Mouse (Mus musculus) megakaryocyte, embryonic 14.5 days (primary cell): Measurements from ENCODE around the gene C030005K15Rik. TPM values are rescaled to one million over a fixed set of nuclear protein-coding genes. Genes with fewer than 3 reads are reported as not detected.

ENCODE experiments used
- H3K27me3 ChIP-seq: replicated peaks from 2 replicates; pipeline ENCODE3; 2012; ENCODE audit warnings: inconsistent platforms
- H3K36me3 ChIP-seq: replicated peaks from 2 replicates; pipeline ENCODE3; 2012; ENCODE audit warnings: low read length, inconsistent platforms, mixed read lengths
- H3K4me1 ChIP-seq: 2 replicates; pipeline ENCODE4 v1.6.1; 2012; ENCODE audit warnings: inconsistent platforms
- H3K4me3 ChIP-seq: replicated peaks from 2 replicates; pipeline ENCODE3; 2012; ENCODE audit warnings: moderate library complexity, mild to moderate bottlenecking, inconsistent platforms
- H3K9me3 ChIP-seq: 2 replicates; pipeline ENCODE4 v1.6.1; 2012; ENCODE audit warnings: inconsistent platforms
- FLI1 ChIP-seq: IDR thresholded peaks from 2 replicates; pipeline ENCODE4 v1.6.1; 2012; ENCODE audit warnings: low read length, inconsistent platforms, mixed read lengths
- GATA1 ChIP-seq: IDR thresholded peaks from 3 replicates; pipeline ENCODE4 v1.6.1; 2012; ENCODE audit warnings: mixed read lengths, low read length, inconsistent platforms, borderline replicate concordance
- polyA plus RNA-seq: library from polyadenylated mRNA; stranded (reverse); fragments of >175 nt; gene quantifications from 2 replicates; pipeline ENCODE4 v1.2.3, GENCODE M21; 2012; ENCODE audit warnings: low replicate concordance; ENCODE audit not compliant: insufficient read depth

The C030005K15Rik gene
- polyA plus RNA-seq, 1 experiment, result not detected

GRCm38 (mm10) chr10:97714584-97714983 lies 12.0 kb downstream of the C030005K15Rik start:
- H3K4me3 ChIP-seq, result no peak overlapping the region
- no peaks in the 10 kb centered on the region for H3K9me3 ChIP-seq
- no peaks in the 10 kb centered on the region for H3K27me3 ChIP-seq
- H3K4me1 ChIP-seq, result no peaks in the 10 kb centered on the region
- TF ChIP-seq GATA1 (no peak), FLI1 (no peak)
- no peaks in the 10 kb centered on the region for H3K36me3 ChIP-seq

GRCm38 (mm10) chr10:97712687-97713086 lies 13.9 kb downstream of the C030005K15Rik start:
- Histone ChIP-seq H3K36me3 (no peaks in the 10 kb centered on the region), H3K4me3 (no peak overlapping the region), H3K27me3 (no peaks in the 10 kb centered on the region), H3K9me3 (no peaks in the 10 kb centered on the region), H3K4me1 (no peaks in the 10 kb centered on the region)
- TF ChIP-seq FLI1 (no peak), GATA1 (no peak)

- TF ChIP-seq FLI1 (no peak), GATA1 (no peak)
- H3K9me3 ChIP-seq, result no peaks in the 10 kb centered on the region
- no peaks in the 10 kb centered on the region for H3K36me3 ChIP-seq
- no peaks in the 10 kb centered on the region for H3K4me1 ChIP-seq
- no peak overlapping the region for H3K4me3 ChIP-seq
- H3K27me3 ChIP-seq, result no peaks in the 10 kb centered on the region
Measured at GRCm38 (mm10) chr10:97704562-97704961, 22.0 kb downstream of the C030005K15Rik start.

- H3K9me3 ChIP-seq, result no peaks in the 10 kb centered on the region
- H3K4me1 ChIP-seq, result no peaks in the 10 kb centered on the region
- H3K36me3 ChIP-seq, result no peaks in the 10 kb centered on the region
- no peak overlapping the region for H3K4me3 ChIP-seq
- no peaks in the 10 kb centered on the region for H3K27me3 ChIP-seq
- TF ChIP-seq FLI1 (no peak), GATA1 (no peak)
Measured at GRCm38 (mm10) chr10:97702321-97702720, 24.2 kb downstream of the C030005K15Rik start.

GRCm38 (mm10) chr10:97693398-97694135 lies 33.0 kb downstream of the C030005K15Rik start:
- H3K36me3 ChIP-seq, result no peaks in the 10 kb centered on the region
- TF ChIP-seq FLI1, result no peak
- no peak for TF ChIP-seq GATA1
- H3K27me3 ChIP-seq, result no peaks in the 10 kb centered on the region
- H3K9me3 ChIP-seq, result peaks cover 20% of the 10 kb centered on the region
- H3K4me1 ChIP-seq, result no peaks in the 10 kb centered on the region
- peak overlapping the region; percentile 12 for H3K4me3 ChIP-seq

- Histone ChIP-seq H3K27me3 (no peaks in the 10 kb centered on the region), H3K4me3 (peak within 1 kb of the TSS; percentile 12), H3K9me3 (peaks cover 20% of the 10 kb centered on the region), H3K4me1 (no peaks in the 10 kb centered on the region), H3K36me3 (no peaks in the 10 kb centered on the region)
- TF ChIP-seq GATA1 (no peak), FLI1 (no peak)
Measured at GRCm38 (mm10) chr10:97692913-97693312, 33.6 kb downstream of the C030005K15Rik start, which contains the start of gene Ccer1. Gene Ccer1 (plus strand): TSS chr10:97693059.

GRCm38 (mm10) chr10:97689425-97689824 lies 37.1 kb downstream of the C030005K15Rik start:
- no peak for TF ChIP-seq FLI1
- TF ChIP-seq GATA1, result no peak
- no peaks in the 10 kb centered on the region for H3K27me3 ChIP-seq
- H3K4me1 ChIP-seq, result no peaks in the 10 kb centered on the region
- H3K9me3 ChIP-seq, result peaks cover 18% of the 10 kb centered on the region
- no peaks in the 10 kb centered on the region for H3K36me3 ChIP-seq
- no peak overlapping the region for H3K4me3 ChIP-seq

- Histone ChIP-seq H3K27me3 (no peaks in the 10 kb centered on the region), H3K36me3 (no peaks in the 10 kb centered on the region), H3K4me1 (no peaks in the 10 kb centered on the region), H3K4me3 (no peak overlapping the region), H3K9me3 (no peaks in the 10 kb centered on the region)
- no peak for TF ChIP-seq GATA1
- TF ChIP-seq FLI1, result no peak
Measured at GRCm38 (mm10) chr10:97687198-97687597, 39.4 kb downstream of the C030005K15Rik start.

- Histone ChIP-seq H3K4me3 (no peak overlapping the region), H3K36me3 (no peaks in the 10 kb centered on the region), H3K9me3 (no peaks in the 10 kb centered on the region), H3K27me3 (no peaks in the 10 kb centered on the region), H3K4me1 (no peaks in the 10 kb centered on the region)
- TF ChIP-seq FLI1 (no peak), GATA1 (no peak)
Measured at GRCm38 (mm10) chr10:97682981-97683380, 43.6 kb downstream of the C030005K15Rik start.

Other genes starting within 250 kb of the C030005K15Rik start
- gene Dcn, start 247.1 kb downstream of the C030005K15Rik start, polyA plus RNA-seq, result not detected in 2 replicates
- not detected in 2 replicates for gene Lum, start 161.6 kb downstream of the C030005K15Rik start, polyA plus RNA-seq
- gene Kera, start 119.9 kb downstream of the C030005K15Rik start, polyA plus RNA-seq, result 0.99 TPM in 1 of 2 replicates, not detected in the other
- not detected in 2 replicates for gene Epyc, start 82.7 kb downstream of the C030005K15Rik start, polyA plus RNA-seq
- not detected in 2 replicates for gene Ccer1, start 33.7 kb downstream of the C030005K15Rik start, polyA plus RNA-seq